ENCODE assay signal across 22 mouse cellular contexts in genomic region chr3:51092079-51093028, GRCm38 (mm10).
DNase-seq lines count a peak whose midpoint lies in the region; ATAC-seq lines count a peak whose summit lies in the region.
"Had no signal": no experiment of that assay in that cellular context is flagged by ENCODE, and none has a peak within 500 bp of the region (broad histone marks: within the 10 kb centered on the region; RNA-seq: fewer than 3 reads in every experiment).

No protein-coding gene starts in this region.

- no peaks in the 10 kb centered on the region for H3K36me3 ChIP-seq in kidney, embryonic 15.5 days
- H3K36me3 ChIP-seq: heart, embryonic 12.5 days; liver, embryonic 12.5 days; midbrain, embryonic 12.5 days had no signal

- no peak overlapping the region for H3K4me3 ChIP-seq in kidney, embryonic 15.5 days (replicated peaks)
- H3K4me3 ChIP-seq: erythroblast, embryonic 14.5 days; heart, embryonic 12.5 days; layer of hippocampus, adult 2 months; left cerebral cortex, adult 2 months; liver, embryonic 12.5 days; midbrain, embryonic 12.5 days had no signal

- no peak overlapping the region for H3K4me2 ChIP-seq in kidney, embryonic 15.5 days
- H3K4me2 ChIP-seq: heart, embryonic 12.5 days; liver, embryonic 12.5 days; midbrain, embryonic 12.5 days had no signal

- no peak overlapping the region for H3K9ac ChIP-seq in kidney, embryonic 15.5 days
- H3K9ac ChIP-seq: heart, embryonic 12.5 days; liver, embryonic 12.5 days; midbrain, embryonic 12.5 days had no signal

- peak; percentile 65 for ATAC-seq in kidney, embryonic 15.5 days (replicated peaks; ENCODE audit: low FRiP score)
- ATAC-seq: forebrain, embryonic 14.5 days; hindbrain, postnatal 0 days; liver, embryonic 12.5 days had no signal

- H3K4me1 ChIP-seq in kidney, embryonic 15.5 days = peaks cover 9% of the 10 kb centered on the region
- H3K4me1 ChIP-seq: liver, embryonic 12.5 days had no signal

- peak; percentile 47 for DNase-seq in adrenal gland, adult 2 months
- DNase-seq in adrenal gland, postnatal 10 days = no peak
- no peak for DNase-seq in kidney, adult 11 months
- peak; percentile 9 to 17 for DNase-seq in urinary bladder, postnatal 36 days (ENCODE audit: low spot score in 2 of 2)
- DNase-seq in urinary bladder, postnatal 25 days (ENCODE audit: low spot score) = no peak
- no peak for DNase-seq in layer of hippocampus, adult 9-10 months (ENCODE audit: low spot score)
- DNase-seq in thymus, postnatal 25 days = no peak
- DNase-seq: cerebellum, adult 2 months; heart, postnatal 4 days; lung, postnatal 14 days; right cerebral cortex, postnatal 4 days; thymus, adult 18-20 months had no signal

- H3K27ac ChIP-seq in kidney, embryonic 15.5 days = peak overlapping the region; percentile 28; the same call in 1 of the 2 replicates
- H3K27ac ChIP-seq: hindbrain, postnatal 0 days; kidney, postnatal 0 days; layer of hippocampus, adult 2 months; left cerebral cortex, adult 2 months; liver, embryonic 12.5 days; midbrain, embryonic 12.5 days had no signal

- WGBS in kidney, embryonic 15.5 days = 50% methylated on average over 12 of the region's 12 CpGs

- H3K9me3 ChIP-seq in kidney, embryonic 15.5 days (replicated peaks) = no peaks in the 10 kb centered on the region
- H3K9me3 ChIP-seq: heart, embryonic 12.5 days; liver, embryonic 12.5 days; midbrain, embryonic 12.5 days had no signal

- no peaks in the 10 kb centered on the region for H3K27me3 ChIP-seq in kidney, embryonic 15.5 days
- H3K27me3 ChIP-seq: heart, embryonic 12.5 days; liver, embryonic 12.5 days; midbrain, embryonic 12.5 days had no signal

Comparison
In these comparisons a context has a peak if more than half of its experiments do, and no peak if none do; other contexts are left out.
1. DNase-seq: peak in adrenal gland, adult 2 months (single experiment) and urinary bladder, postnatal 36 days (2 of 2); none in adrenal gland, postnatal 10 days (single experiment), kidney, adult 11 months (single experiment), urinary bladder, postnatal 25 days (single experiment), layer of hippocampus, adult 9-10 months (single experiment) and thymus, postnatal 25 days (single experiment).